Comparison of ENCODE assay signal across 15 mouse cellular contexts in the genomic region with DNA sequence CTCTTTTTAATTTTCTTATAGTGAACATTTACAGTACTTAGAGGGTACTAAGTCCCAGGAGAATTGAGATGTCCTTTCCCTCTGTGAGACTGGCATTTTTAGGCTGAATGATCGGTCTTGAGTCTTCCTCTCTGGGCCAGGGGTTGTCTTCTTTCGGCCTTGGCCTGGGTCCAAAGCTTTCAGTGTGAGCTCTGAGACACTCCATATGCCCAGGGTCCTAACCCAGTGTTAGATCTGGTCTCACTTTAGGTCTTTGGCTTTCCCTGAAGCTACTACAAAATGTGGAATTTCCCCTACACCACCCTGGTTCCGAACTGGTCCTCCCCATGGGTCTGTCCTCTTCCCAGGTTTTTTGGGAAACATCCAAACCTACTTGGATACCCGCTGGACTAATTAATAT.
"Had no signal": no experiment of that assay in that cellular context is flagged by ENCODE, and none has a peak within 500 bp of the region (broad histone marks: within the 10 kb centered on the region; RNA-seq: fewer than 3 reads in every experiment).

No protein-coding gene starts in this region.

- H3K27me3 ChIP-seq: liver, embryonic 15.5 days; megakaryocyte, embryonic 14.5 days; midbrain, embryonic 13.5 days; midbrain, embryonic 15.5 days; neural tube, embryonic 12.5 days; stomach, embryonic 15.5 days had no signal

- H3K27ac ChIP-seq: liver, embryonic 15.5 days; macrophage; midbrain, embryonic 13.5 days; midbrain, embryonic 15.5 days; neural tube, embryonic 12.5 days; stomach, embryonic 15.5 days; stomach, postnatal 0 days had no signal

- H3K4me1 ChIP-seq: liver, embryonic 15.5 days; midbrain, embryonic 13.5 days; midbrain, embryonic 15.5 days; neural tube, embryonic 12.5 days; stomach, embryonic 15.5 days had no signal

- H3K4me3 ChIP-seq: liver, embryonic 15.5 days; megakaryocyte, embryonic 14.5 days; midbrain, embryonic 13.5 days; midbrain, embryonic 15.5 days; neural tube, embryonic 12.5 days; stomach, embryonic 15.5 days had no signal

- DNase-seq: liver, postnatal 0 days; lung, postnatal 14 days; lung, postnatal 36 days; right cerebral cortex, postnatal 14 days; thymus, adult 2 months; thymus, postnatal 25 days; thymus, postnatal 4 days had no signal
